Mouse (Mus musculus): ENCODE measurements around the gene Ccdc88c.

Ccdc88c gene

DNA sequence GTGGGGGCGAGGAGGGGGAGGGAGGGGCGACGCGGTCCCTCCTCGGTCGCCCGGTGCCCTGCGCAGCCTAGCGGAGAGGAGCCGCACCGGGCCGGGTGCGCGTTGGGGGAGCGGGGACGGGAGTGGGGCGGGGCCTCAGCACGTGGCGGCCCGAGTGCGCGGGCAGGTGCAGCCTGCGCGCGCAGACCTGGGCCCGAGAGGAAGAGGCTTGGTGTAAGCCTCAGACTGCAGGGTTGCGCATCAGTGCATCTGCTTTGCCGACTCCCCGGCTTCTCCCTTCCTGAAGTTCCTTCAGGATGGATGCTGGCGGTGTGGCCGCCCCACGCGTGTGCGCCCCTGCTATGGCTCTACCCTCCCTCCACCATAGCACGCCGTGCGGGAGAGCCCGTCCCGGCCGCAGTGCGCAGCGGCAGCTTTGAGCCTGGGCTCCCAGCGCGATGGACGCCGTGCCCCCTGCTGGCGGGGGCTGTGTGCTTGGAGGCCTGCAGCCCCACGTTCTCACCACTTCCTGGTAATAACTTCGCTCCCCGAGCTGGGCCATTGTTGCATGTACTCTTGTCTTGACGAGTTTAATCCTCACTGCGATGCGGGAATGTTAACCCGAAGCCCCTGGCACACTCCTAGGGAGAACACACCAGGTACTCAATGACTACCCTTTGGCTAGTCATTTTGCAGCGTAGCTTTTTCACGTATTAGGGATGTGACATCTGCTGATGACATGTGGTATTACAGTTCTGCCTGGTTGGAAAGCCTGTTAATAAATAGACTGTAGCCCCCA, at the start of gene Ccdc88c:
TSS of gene Ccdc88c (minus strand) at position 103 of the 778 bp plus-strand sequence.
- peak; percentile 88 for DNase-seq (ENCODE audit: low read depth, low spot score)

DNA sequence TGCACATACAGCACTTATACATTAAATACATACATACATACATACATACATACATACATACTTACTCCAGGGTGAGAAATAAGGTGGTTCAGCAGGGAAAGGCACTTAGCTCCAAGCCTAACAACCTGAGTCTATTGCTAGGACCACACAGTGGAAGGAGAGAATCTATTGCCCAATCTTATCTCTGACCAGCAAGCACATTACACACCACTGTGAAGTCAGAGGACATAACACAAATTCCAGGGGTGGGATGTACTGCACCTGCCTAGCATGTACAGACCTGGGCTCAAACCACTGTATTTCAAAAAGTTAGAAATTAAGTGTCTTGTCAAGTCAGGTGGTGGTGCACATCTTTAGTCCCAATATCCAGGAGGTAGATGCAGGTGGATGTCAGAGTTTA, 49.1 kb upstream of the Ccdc88c start:
- DNase-seq (ENCODE audit: low read depth, low spot score): no peak

DNA sequence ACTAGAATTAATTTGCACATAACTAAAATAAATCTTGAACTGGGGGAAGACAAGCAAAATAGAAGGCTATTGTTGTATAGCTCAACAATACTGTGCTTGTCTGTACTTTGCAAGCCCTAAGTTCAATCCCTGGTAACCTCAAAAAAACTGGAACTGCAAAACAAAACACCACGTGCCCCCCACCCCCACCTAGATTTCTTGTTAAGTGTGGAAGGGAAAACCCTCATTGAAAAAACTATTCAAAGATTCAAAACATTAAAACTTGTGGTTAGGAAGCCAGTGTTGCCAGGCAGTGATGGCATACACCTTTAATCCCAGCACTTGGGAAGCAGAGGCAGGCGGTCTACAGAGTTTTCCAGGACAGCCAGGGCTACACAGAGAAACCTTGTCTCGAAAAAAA, 46.6 kb upstream of the Ccdc88c start:
- DNase-seq (ENCODE audit: low read depth, low spot score): no peak

DNA sequence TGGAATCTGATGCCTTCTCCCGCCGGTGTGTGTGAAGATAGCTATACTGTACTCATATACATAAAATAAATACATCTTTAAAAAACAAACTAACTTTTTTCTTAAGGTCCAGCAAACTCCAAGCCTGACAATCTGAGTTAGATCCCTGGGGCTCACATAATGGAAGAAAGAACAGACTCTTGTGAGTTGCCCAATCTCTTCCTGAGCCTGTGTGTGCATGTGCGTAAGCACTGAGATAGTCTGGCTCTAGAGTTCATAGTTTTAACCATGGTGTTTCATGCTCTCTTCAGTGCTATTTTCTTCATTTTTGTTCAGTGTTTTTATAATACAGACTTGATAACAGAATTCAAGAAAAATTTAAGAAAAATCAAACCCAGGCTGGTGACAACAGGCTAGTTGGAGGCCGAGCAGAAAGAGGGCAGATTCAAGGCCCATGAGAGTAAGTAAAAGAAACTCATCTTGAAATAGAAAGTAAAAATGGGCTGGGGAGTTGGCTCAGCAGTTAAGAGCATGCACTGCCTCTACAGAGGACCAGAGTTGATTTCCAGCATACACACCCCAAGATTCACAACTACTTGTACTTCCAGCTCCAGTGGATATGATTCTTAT, 46.1 kb upstream of the Ccdc88c start:
- DNase-seq (ENCODE audit: low read depth, low spot score): no peak

DNA sequence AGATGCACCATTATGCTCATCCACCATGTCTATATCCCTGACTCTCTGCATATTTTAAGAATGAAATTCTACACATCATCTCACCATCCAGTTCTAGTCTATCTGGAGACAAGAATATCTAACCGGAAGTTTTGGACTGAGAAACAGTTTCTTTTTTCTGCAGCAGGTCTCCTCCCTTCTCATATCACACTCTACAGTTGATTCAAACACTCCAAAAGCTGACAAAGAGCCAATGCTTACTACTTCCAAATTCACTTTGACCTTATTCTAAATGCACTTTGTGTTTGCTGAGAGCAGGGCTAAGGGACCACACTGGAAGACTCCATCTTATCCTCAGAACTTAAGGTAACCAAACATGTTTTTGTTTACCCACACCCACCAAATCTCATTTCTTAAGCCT, 41.0 kb upstream of the Ccdc88c start:
- DNase-seq (ENCODE audit: low read depth, low spot score): no peak

DNA sequence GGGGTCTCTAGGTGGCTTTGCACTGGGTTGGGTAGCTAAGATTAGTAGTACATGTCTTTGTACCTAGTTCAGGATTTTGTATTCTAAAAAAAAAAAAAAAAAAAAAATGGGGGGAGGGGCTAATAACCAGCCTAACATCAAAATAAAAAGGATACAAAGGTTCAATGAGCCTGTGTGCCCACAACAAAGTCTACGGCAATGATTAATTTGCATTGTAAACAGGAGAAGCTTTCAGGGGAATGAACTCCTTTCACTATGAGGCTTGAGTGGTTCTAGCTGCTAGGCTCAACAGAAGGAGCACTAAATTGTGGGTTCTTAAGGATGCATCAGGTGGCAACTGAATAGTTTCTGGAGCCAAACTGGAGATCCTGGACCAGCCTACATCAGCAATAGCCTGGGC, 37.5 kb upstream of the Ccdc88c start:
- DNase-seq (ENCODE audit: low read depth, low spot score): no peak

DNA sequence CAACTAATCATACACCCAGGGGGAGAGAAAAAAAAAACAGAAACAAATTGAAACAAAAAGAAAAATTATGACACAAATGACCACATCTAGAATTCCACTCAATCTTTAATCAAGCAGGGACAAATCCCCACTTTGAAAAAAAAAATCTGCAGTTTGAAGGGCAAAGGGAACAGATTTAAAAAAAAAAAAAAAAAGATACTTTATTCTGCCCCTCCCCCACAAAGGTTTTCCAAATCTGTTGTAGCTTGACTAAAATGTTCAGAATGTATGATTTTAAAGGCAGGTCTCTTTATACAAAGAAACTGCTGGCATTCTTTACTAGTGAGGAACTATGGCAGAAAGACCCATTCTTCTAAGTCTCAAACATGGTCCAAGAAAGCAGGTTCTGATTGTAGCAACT, 11.1 kb upstream of the Ccdc88c start:
- no peak for DNase-seq (ENCODE audit: low read depth, low spot score)

DNA sequence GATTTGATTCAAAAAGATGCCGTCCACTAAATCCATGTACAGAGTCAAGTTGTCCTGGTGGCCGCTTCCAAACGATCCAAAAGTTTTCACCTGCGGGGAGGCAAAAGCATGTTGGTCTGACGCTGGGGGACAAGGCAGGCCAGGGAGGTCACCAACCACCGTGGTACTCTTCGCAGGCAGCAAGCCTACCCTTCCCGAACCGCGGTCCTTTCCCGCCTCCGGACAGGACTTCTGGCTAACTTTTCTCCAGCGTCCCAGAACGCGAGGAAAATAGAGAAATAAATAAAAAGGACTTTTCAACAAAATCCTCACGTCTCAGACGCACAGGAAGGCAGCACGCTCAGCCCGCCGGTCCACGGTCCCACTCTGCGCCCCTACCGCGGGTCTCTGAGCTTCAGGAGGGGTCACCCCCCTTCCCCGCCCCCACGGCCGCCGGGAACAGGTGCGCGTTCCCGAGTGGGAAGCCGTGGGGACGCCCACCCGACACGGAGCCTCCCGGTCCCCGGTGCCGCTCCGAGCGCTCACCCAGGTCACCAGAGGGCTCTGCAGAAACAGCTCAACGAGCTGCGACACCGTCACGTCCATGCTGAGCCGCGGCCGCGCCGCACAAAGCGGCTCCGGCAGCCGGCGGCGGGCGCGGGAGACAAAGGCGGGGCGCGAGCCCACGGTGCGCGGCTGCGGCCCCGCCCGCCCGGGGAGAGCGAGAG, 456 bp downstream of the Ccdc88c start:
- no peak for DNase-seq (ENCODE audit: low read depth, low spot score)

DNA sequence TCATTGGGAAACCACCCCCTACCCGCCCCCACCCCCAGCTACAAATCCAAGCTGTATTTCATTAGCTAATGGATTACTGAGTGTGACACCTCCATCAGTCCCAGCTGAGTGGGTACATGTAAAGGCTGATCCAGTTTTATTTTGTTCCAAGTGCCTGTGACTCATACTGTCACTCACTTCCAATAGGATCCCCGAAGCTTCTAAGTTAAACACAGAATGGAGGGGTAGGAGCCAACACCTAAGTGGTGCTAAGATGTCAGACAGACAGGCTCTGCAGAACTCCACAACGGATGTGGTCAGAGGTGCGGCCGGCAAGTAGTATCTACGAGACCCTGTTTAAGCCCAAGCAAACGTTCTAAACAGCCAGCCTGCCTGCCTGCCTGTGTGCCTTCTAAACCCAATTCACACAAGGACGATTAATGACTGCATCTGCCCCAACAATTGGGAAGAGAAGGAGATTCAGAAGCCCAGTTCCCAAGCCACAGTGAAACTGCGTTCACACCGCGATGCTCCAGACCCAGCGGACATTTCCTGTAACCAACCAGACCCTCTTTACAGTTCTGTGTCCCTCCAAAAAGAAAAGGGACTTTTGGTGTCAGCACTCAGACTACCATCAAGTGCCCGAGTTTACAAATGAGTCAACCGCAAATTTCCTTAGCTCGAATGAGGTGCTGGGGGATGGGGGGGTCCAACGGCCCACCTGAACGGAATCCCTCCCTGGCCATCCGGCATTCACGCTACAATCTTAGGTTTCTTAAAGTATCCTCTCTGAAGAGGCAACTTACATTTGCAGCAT, 1.2 kb downstream of the Ccdc88c start:
- no peak for DNase-seq (ENCODE audit: low read depth, low spot score)

DNA sequence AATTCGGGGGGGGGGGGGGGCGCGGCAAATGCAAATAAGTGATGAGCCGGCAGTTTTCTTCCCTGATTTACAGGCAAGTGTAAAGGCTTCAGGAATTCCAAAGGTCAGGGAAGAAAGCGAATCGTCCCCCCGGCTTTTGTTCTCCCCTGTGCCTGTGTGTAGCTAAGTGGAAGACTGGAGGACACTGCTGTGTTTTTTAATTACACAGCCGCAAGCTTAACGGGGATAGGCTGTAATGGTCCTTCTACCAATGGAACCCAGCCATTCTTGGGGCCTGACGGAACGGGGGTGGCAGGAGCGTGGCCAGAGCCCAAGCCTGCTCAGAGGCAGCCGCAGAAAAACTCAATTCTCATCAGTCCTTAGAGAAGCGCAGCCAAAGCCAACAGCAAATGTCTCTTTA, 1.9 kb downstream of the Ccdc88c start:
- DNase-seq (ENCODE audit: low read depth, low spot score): peak; percentile 61

DNA sequence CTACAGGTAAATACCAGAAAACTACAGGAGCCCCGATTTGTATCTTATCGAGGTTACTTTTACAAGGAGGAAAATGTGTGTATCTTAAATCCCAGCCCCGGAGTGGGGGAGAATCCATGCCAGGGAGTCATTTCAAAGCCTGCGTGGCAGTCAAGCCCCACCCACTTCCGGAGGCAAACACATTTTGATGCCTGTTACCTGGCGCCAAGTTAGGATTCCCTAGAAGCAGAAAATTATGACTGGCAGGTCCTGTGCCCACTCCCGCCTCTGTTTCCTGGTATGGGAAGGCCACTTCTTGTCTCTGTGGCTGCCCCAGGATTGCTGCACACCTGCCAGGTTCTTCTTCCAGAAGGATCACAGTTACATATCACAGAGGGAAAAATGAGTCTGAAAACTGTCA, 2.3 kb downstream of the Ccdc88c start:
- DNase-seq (ENCODE audit: low read depth, low spot score): no peak

DNA sequence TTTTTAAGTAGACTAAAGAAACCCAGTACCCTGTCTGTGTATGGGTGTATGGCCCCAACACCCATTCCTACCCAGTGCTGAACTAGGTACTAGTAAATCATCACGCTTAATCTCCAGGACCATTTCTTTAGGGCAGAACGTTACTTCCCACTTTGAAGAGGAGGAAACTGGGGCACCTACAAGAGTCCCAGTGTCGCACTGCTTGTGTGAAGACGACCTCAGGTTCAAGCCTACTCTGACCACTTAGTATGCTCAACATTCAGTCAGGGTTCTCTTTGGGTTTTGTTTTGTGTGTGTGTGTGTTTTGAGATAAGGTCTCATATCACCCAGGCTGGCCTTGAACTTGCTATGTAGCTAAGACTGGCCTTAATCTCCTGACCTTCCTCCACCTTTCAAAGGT, 2.8 kb downstream of the Ccdc88c start:
- DNase-seq (ENCODE audit: low read depth, low spot score): no peak

DNA sequence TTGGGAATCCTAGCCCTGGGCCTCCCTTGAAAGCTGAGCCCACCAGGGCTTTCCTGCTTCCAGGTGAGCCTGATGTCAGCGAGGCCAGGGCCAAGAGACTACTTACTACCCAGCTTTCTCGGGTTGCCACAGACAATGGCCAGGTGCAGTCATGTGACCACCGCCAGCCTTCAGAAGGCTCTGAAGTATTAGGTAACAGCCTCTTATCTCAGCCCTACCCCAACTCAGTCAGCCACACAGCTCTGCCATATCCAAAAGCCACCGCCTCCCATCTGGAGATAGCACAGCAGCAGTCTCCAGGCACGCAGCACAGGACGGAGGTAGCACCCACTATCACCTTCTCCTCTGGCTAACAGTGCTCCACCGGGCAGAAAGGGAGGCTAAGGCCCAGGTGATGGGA, 3.5 kb downstream of the Ccdc88c start:
- DNase-seq (ENCODE audit: low read depth, low spot score): no peak

DNA sequence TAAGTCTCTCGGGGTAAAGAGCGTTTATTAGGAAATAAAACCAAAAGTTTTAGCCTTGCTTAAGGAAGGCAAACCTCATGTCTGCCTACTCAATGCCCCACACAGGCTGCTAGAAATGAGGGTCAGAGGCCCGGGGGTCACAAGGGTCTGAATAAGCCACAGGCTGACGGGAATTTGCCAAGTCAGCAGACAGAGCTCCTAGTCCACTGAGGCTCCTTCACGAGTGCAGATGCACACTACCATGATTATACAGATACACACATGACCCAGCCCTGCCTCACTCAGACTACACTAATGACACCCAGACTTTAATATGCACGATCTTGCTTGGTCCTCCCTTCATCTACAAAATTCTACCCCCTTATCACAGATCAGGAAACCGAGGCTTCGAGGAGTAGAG, 4.0 kb downstream of the Ccdc88c start:
- DNase-seq (ENCODE audit: low read depth, low spot score): no peak

DNA sequence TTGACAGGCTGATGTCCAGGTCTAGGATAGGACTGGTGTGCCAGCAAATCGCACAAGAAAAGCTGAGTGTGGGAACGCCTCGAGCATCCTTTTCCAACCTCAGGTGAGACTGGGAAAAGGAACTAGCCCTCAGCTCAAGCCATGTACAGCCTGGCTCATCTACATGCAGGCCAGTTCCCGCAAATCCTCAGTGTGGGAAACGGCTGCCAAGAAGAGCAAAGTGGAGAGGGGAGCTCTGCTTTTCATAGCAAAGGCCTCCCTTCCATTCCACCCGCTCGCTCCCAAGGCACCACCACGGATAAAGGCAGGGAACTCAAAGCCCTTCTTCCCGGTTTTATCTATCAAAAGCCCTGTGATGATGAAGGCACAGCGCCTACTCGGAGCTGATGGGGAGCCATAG, 5.7 kb downstream of the Ccdc88c start:
- DNase-seq (ENCODE audit: low read depth, low spot score): no peak

DNA sequence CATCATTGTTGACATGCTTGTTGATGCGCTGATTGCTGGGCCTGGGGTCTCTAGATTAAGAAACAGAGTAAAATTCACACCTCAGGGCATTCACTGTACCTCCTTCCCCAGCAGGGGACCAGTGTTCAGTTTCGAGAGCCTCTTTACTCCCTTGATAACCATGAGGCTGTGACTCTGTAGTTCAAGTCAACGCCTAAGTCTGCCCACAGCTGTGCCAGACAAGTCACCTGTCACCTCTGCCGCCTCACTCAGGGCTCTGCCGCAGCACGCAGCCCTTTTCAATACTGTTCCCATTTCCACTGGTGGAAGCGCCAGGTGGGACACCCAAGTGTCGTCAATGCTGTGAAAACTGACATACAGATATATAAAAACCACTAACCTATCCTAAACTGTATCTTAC, 6.5 kb downstream of the Ccdc88c start:
- no peak for DNase-seq (ENCODE audit: low read depth, low spot score)

DNA sequence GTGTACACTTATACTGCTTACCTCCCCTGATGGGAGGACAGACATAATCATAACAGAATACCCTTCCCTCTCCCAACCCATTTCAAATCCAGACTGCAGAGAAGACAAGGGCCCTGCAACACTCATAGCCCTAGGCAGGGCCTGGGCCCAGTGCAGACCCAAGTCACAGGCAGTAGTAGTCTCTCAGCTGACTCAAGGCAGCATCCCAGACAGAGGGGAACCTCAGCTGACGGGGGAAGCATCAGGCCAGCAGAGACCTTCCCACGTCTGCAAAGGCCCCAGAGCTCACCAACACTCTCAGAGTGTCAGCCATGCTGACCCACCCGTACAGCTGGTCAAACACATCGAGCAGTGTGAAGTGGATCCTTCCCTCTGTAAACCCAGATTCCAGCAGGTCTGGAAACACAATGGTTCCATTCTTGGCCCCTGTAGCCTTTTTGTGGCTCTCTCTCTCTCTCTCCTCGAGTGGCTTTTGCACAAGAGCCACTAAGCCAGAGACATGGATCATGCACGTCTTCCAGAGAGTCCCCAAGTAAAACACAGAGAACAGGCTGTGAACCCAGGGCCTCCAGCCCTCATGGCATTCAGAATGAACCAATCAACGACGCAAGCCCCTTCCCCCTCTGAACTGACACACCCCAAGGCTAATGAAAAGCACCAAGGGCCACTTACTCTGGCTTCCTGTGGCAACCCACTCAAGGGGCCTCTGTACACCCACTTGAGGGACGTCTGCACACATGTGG, 7.2 kb downstream of the Ccdc88c start:
- no peak for DNase-seq (ENCODE audit: low read depth, low spot score)

DNA sequence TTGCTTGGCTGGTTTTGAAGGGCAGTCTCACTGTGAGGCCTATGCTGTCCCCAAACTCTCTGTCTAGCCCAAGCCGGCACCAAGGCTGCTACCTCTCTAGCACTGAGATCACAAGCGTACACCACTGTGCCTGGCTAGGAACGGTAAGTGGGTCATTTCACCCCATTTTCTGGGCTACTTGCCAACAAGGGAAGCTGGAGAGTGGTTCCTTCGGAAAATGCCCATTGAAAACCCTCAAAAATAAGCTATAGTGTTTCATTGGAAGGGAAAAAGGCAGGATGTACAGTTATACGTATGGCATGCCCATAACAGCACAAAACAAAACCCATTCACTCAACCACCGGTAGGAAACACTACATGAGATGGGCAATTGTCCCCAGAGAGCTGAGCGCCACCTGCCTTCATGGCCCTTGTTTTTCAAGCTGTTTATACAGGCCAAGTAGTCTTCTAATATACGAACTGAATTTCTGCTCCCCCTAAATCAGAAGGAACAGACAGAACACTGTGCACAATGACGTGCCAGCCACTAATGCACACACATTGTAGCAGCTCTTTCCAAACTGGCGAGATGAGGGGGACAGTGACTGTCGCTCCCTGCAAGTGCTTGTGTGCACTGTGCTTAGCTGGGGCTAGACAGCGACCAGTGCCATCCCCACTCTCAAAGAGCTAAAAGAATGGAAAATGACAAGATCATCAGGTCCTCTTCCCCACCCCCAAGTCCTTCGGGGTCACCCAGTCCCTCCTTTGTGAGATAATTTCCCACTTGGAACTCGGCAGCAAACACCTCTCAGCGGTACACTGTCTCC, 8.4 kb downstream of the Ccdc88c start:
- DNase-seq (ENCODE audit: low read depth, low spot score): no peak

DNA sequence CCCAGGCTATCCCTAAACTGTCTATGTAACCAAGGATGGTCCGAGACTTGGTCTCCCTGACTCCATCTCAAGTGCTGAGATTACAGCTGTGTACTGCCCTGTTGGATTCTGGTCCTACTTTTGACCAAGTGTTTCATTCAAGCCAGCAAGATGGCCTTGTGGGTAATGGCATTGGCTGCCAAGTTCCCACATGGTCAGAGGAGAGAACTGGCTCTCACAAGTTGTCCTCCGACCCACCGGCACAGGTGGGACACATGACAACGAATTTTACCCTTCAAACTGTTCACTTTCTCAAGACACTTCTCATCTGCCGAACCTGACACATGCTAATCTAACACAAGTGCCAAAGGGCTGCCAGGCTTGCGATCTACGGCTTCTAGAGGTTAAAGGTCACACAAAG, 9.4 kb downstream of the Ccdc88c start:
- DNase-seq (ENCODE audit: low read depth, low spot score): no peak

DNA sequence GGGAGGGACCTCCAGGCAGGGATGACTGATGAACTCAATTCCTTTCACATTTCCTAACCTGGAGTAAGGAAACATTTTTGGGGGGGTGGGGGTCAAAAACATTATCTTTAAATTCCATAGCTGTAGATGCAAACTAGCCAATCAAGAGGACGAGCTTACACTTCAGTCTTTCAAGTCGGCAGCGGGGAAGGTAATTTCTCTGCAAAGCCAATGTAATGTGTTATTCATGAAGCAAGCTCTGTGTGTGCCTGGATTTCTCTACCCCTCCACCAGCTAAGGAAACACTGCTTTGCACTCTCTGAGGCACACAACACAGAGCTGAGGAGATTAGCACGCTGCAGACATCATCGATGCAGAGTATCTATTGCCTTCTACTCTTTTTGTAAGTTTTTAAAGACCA, 9.8 kb downstream of the Ccdc88c start:
- no peak for DNase-seq (ENCODE audit: low read depth, low spot score)

DNA sequence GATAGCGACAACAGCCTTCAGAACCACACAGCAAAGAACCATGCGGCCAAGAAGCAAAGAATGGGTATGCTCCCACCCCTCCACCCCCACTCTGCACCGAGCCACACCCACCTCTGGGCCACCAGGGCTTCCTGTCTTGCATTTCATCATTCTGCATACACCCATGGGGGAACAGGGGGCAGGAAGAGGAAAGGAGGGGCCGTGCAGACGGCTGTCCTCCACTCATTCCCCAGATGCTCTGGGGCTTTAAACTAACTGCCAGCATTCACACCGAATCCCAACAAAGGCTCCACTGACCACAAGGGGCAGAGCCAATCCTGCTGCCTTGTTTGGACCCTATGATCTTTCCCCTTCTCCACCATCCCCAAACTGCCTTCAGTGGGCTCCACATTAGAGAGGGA, 10.9 kb downstream of the Ccdc88c start:
- DNase-seq (ENCODE audit: low read depth, low spot score): no peak

Data from mesoderm, embryonic 11.5 days (tissue).